Mouse (Mus musculus): ENCODE measurements around the gene Sox8.

The Sox8 gene

DNA sequence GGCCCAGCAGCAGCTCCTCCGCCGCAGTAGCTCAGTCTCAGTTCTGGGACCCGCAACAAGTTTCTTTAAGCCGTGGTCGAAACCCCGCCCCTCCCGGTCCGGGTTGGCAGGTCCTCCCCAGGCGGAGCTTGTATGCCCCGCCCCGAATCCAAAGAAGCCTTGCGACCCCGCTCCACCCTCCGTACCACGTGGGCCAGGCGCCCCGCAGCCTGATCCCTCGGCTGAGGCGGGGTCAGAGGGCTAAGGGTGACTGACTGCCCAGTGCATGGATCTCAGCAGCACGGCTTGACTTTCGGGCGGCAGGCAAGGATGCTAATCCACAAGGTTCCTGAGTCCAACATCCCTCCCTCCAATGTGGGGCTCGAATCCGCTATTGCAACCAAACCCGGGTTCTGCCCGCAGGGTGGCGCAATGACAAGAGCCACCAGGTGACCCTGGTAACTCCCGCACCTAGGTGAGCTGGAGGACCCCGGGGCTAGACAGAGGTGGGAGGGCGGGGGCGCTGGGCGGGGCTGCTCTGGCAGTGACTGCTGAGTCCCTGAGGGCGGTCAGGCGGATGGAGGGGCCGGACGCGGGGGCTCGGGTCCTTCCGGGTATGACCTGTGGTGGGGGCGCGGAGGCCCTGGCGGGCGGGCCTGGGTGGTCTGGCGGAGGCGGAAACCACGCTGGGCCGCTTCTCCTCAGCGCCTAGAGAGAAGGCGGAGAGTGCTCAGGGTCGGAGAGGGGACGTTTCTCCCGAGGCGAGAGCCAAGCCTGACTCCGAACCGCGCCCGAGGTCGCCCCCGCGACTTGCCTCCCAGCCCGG, at the start of gene Sox8:
Sox8 (minus strand) TSS at position 39 of the 805 bp plus-strand sequence.
- DNase-seq: peak; percentile 79

DNA sequence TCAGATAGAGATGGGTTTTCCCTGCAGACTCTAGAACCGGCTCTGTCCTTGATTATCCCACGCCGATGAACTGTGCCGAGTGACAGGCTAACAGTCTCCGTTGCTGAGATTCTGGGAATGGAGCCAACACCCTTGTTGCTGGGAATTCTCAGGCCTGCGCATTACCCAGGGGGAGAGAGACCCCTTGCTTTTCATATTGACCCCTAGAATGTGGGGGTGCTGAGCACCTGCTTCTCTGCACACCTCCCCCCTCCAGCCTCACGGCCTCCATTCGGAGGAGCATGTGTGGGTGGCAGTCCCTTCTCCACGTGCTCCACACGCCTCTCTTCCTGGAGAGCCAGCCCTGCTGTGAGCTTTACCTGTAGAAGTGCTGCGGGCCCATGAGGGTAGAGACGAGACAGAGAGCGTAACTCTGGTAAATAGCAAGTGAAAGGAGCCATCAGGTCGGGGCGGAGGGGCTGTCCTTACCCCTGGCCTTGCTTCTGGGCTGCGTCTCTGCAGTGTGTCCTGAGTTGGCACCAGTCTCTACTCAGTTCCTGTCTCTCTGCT, 48.1 kb upstream of the Sox8 start:
- DNase-seq: no peak

DNA sequence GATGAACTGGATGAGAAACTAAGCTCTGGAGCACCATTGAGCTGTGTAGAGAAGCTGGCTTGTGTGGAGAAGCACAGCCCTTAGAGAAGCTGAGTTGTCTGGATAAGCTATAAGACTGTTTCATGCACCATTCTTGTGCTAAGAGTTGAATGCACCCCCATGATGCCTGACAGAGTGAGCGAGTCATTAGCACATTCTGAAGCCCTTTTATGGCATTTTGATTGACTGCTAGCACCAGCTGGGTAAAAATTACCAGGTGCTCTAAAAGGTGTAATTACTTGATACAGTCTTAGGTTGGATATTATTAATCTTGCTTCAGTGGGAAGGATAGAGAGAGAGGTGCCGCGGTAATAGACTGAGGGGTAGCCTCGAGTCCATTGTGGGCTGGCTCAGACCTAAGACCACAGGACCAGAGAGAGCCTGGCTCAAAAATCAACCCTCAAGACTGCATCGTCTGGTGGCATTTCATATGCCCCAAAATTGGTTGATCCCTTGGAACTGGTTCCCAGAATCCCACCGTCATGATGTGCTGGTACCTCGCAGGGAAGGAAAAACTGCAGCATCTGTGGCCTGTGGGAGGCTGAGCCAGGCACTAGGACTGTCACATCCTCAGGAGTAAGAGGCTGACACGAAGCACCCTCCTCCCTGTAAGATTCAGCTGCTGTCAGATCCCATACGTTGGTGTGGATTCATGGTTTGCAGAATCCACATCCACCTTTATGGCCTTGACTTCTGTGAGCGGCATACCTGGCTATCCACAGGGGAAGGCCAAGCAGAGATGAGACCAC, 44.4 kb upstream of the Sox8 start:
- DNase-seq: no peak

DNA sequence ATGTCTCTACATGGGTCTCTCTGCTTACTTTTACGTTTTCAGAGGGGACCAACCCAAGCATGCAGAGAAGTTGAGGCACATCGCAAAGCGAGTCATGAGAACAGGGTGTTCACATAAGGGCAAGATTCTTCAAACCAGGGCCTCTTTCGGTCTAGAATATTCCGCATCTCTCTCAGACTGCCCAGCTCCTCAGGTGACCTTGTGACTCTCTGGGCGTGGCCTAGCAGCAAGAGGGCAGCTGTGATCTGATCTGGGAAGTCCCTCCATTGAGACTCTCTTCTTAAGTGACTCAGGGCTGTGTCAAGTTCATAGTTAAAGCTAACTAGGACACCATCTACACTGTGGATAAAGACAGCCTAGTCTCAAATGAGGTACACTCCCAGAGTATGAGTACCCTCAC, 42.8 kb upstream of the Sox8 start:
- DNase-seq: no peak

DNA sequence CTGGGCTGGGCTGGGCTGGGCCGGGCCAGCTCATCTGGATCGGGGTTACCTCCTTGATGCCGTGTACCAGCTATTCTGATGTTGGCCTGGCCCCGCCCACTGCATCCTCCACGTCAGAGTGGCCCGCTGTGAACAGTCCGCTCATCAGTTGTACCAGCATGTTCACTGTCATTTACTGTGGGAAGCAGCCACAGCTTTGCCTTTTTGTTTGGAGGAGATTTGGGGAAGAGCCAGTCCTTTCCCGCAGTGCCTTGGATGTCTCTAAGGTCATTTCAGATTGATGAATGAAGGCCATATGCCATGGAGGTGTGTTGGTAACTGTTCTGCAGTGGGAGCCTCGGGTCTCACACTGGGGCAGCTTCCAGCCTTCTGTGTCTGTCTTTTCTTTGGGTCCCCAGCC, 42.1 kb upstream of the Sox8 start:
- DNase-seq: no peak

DNA sequence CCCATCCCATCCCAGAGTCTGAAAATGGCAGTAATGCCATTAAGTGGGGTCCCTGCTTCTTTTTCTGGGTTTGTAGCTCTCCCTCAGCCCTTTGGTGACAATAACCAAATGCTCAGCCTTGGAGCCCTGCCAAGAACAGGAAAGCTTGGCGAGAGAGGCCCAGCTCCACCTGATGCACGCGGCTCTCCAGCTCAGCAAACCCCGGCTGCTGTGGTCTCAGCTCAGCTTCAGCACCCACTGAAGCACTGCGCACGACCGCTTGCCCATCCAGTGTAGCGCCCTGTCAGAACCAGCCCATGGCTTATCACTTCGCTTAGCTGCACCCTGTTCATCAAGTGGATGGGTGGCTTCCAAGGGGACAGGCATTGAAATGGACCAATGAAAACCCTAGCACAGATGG, 39.7 kb upstream of the Sox8 start:
- DNase-seq: peak; percentile 8

DNA sequence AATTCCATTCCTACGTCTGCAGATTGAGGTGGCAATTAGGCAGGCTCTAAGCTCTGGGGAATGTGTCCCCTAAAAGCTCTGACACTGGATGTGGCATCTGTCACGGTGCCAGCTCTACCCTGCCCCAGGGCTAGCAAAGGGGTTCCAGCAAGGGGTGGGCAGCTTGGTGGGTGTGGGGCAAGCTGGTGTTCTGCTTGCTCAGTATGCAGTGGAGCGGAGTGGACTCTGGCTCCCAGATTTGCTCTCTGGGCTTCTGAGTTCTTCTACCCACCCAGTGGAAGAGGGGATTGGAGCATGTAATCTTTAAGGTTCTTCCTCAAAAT, 39.0 kb upstream of the Sox8 start:
- no peak for DNase-seq

DNA sequence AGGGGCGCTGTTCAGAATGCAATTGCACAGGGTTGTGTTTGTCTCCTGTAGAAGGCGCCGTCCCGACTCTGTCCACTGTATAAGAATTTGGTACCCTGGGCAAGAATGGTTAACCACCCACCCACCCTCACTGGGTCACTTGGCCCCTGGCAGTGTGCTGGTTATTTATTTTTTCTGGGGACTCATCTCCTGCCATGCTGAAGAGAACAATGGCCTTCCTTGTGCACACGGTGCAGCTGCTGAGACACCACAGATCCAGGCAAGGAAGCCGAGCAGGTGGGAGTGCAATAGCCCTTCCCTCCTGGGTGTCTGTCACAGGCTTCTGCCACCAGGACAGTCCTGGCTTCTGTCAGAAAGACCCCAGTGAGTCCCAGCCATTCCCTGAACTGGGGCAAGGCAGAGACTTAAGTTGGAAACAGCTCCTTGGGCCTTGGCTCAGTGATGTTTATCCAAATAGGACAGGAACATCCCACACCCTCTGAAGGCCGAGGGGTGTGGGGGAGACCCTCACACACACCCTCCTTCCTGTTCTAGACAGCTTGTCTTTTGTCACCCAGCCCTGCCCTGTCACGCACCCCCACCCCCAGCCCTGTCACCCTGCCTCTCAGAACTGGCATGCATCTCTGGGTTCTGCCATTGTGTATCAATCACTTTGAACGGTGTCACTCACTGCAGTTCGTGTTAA, 38.5 kb upstream of the Sox8 start:
- no peak for DNase-seq

DNA sequence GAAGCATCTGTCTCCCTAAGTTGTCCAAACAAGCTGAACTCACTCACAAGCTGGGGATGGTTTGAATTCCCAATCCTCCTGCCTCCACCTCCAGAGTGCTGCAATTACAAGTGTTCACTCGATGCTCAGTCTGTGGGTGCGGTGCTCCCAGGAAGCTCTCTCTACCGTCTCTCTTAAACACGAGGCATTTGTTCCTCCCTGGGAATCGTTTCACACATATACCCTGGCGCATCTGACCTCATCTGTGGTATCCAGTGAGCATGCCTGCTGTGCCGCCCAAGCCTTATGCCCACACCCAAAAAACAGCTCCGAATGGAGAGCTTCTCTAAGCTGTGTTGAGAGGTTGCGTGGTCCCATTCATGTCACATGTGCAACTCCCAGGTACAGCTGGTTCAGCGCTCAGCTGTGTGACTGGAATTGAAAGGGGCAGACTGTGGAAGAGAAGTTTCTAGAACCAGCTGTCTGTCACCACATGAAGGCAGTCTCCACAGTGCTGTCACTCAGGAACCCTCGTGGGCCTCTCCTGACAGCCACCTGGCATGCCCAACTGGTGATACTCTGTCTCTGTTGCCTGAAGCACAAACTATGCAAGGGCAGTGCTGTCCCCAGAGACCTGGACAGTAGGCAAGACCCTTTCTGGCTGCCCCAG, 37.8 kb upstream of the Sox8 start:
- DNase-seq: no peak

DNA sequence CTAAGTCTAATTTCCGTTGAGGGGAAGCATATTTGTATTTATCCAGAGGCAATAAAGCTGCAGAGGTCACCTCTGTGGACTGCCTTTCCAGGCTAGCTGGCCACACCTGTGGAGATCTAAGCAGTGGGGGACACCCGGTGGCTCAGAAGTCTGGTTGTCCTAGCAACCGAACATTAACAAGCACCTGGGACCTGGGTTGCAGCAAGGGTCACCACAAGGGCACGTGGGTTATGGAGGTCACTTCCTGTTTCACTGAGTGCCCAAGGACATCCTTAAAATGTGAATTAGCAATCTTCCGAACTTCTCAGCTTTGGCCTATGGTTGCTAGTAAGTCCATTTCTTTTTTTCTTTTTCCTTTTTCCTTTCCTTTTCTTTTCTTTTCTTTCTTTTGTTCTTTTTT, 33.7 kb upstream of the Sox8 start:
- no peak for DNase-seq

DNA sequence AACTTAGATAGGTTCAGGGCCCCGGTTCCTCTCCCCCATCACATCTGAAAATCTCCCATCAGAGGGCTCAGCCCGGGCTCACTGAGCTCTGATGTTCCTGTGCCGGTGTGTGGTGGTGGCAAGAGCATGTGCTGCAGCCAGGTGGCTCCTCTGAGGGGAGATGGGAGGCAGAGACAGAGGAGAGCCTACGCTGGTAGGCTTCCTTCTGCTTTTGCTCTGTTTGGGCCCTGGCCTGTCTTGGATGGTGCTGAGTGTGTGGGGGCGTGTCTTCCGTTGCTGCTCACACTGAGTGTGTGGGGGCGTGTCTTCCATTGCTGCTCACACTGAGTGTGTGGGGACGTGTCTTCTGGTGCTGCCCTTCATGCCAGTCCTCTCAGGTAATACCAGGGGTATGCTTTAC, 31.9 kb upstream of the Sox8 start:
- no peak for DNase-seq

DNA sequence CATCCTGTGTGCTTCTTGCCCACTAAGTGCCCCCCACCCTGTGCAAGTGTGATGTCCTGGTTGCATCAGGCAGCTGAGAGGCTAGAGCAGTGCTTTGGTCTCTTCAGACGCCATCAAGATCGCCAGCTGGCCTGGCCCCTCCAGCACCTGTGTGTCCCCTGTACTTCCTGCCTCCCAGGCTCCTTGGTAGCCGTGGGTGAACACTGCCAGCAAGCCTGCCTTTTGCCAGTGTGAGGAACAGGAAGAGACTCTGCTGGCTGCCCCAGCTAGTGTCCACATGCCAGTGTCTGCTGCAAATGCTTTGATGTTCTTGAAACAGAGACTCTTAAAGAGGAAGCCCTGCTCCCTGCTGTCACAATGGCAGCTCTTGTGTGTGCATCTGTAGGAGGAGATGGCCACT, 27.1 kb upstream of the Sox8 start:
- no peak for DNase-seq

DNA sequence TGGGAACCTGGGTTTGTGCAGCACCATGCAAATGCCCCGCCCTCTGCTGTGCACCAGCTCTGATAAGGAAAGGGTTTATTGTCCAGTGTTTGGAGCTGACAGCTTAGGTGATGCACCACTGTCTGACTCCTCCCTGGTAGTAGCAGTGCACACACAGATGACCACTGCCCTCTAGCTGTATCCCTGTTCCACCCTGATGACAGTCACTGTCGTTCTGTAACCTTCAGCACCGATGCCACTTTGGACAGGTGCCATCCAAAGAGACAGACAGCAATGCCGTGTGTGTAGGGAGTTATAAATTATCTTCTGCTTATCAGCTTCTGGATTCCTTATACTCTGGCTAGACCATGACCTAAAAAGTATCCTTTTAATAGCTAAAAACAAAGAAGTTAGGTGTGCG, 25.0 kb upstream of the Sox8 start:
- no peak for DNase-seq

DNA sequence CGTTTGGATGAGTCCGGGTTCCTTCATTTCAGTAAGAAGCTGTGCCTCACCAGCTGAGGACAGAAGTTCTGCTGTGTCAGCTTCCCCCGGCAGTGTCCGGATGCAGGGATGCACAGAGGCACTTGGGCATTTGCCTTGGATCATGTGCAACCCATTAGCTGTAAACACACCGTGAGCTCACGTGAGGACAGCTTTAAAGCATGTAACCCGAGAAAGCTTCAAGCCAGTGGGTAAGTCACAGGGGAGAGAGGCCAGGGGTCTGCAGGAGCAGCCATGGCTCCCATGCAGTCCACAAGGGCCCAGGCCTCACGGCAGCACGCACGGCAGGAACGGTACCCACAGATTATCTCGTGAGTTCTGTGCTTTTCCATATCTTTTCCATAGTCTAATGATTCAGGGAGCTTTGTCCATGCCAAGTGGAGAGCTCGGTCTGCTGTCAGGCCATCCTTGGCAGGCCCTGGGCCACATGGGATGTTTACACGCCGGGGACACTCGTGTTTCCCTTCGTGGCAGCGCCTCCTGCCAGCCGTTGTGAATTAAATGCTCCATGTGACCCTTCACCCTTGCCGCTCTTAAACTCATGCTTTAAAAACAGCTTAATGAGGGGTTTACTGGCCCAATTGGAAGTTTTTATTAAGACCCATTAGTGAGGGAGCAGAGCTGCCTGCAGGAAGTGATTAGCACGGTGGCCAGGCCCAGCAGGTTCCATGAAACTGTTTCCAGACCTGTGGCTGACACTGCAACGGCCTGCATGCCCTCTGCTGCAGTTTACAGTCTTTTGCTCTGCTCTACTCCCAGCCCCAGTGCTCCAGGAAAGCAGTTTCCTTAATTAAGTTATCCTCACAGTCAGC, 23.1 kb upstream of the Sox8 start:
- DNase-seq: no peak

DNA sequence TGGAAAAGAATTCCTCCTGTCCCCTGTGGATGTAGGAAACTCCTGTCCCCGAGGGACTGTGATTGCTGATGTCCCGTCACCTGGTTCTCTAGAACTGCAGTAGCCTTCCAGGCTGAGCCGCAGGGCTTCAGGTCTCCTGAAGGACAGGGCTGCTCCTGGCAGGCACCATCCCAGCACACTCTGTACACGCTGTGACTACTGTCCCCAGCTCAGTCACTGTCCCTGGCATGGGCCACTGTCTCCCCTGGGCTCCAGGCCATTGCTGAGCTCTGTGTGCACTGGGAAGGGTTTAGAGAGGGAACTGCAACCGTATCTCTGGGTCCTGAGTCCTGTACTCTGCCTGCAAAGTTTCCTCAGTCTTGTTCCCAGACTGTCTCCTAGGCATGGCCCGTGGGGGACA, 21.9 kb upstream of the Sox8 start:
- no peak for DNase-seq

DNA sequence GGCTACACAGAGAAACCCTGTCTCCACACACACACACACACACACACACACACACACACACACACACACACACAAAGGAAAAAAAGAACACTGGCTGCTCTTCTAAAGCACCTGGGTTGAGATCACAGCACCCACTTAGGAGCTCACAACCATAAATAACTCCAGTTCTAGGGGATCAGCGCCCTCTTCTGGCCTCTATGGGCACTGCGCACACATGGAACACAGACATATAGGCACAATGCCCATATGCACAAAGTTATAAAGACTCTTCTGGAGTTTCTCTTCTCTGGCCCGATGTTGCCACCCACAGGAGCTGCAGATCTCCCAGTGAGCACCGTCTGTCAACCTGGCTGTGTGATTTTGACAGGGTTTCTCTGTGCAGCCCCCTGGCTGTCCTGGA, 20.5 kb upstream of the Sox8 start:
- DNase-seq: no peak

DNA sequence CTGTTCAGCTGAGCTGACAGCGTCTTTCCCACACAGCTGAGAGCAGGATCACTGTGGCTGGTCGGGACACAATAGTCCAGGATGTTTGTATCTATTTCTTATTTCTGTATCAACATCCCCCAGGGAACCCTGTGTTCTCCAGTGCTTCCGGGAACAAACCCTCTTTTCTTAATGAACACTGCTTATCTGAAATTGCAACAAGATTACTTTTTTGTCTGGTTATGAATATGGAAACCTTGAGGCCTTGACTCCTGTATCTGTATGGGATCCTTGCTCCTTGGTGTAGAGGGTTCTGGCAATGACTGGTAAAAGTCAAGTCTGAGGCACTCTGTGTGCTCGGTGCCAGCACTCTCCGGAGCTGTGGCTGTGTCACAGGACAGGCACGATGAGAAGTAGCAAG, 19.6 kb upstream of the Sox8 start:
- DNase-seq: no peak

DNA sequence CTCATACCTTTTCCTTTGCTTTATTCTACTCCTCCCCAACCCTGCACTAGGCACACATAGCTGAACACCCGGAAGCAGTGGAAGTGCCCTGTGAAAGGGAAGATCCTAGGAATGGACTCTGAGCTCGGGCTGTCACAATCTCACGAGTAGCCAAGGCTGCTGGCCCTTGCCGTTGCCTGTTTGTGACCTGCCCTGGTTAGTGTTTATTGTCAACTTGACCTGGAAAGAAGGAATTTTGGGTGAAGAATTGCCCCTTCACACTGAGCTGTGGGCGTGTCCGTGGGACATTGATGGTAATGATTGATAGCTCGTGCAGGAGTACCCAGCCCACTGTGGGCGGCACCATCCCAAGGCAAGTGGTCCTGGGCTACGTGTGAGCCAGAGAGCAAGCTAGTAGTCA, 14.2 kb upstream of the Sox8 start:
- peak; percentile 27 for DNase-seq

DNA sequence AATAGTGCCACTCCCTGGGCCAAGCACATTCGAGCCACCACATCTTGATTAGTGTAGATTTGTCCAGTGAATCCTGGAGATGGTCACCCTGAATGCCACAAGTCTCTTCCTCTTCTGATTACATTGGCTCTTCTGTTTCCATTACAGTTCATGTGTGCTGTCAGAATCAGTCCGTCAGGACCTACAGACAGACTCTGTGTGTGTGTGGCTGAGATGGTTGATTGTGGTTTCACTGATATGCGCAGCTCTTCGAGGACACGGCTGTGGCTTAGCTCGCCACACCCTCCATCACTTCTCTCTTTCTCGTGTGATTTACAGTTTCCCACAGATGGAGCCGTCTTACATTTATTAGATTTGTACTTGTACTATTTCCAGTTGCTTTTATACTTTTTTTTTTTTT, 13.4 kb upstream of the Sox8 start:
- DNase-seq: no peak

DNA sequence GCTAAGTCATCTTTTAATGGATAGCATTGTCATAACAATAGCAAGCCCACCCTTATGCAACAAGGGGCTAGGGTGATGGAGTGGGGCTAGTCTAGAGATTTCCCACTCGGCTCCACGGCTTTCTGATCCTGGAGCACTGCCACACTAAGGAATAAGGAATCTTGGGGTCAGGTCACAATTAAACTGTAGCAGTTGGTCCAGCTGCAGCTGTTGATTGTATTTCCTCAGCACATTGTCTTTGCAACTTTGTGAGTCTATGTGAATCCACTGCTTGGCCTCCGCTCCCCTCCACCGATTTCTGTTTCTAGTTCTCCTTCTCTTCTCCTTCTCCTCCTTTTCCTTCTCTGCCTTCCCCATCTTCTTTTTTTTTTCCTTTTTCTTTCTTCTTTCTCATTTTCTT, 12.6 kb upstream of the Sox8 start:
- no peak for DNase-seq

DNA sequence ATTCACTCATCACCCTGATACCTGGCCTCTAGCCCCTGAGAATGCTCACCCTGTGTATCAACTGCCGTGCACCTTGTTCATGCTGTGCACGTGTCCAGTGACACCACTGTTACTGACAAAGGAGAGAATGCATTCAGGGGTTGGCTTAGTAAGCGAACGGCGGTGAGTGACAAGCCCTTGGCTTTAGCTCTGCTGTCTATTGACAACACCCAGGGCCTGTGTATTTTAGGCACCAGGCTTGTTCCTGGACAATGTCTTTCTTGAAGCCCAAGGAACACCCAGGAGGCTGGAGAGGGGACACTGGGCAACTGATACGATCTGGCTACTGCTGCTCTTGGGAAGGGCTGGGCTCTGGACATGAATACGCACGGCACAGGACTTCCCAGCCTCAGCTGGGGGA, 11.6 kb upstream of the Sox8 start:
- DNase-seq: no peak

DNA sequence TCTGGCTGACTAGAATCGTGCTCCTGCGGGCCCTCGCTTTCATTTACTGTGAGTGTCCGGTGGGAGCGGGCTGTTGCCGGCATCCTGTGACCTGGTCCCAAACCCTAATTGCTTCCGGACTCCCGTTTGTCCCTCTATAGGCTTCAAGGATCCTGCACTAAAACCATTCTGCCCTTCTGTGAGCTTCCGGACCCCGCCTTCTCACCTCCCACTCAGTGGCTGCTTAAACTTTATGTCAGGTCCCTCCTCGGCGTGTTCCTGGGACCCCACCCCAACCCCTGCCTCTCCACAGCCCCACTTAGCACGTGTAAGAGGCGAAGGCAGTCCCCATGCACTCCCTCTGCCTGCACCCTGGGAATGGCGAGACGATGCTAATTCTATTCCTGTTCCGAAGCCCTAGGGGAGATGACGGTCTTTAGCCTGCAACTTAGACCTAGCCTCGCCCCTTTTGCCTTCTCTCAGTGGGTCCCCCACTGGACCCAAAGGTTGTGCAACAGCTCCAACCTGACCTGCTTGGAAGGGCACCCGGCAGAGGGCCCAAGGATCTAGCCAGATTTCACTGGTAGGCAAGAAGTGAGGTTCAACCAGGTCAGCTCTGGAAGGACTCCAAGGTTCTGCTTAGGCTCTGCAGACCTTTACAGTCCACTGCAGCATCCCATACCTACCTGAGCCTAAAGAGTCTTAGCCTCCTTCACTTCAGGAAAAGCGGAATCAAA, 9.0 kb upstream of the Sox8 start:
- peak; percentile 29 for DNase-seq
